Mouse (Mus musculus): ENCODE results near the gene Sirt3. TPM values are rescaled to one million over a fixed set of nuclear protein-coding genes. Genes with fewer than 3 reads are reported as not detected.

The Sirt3 gene
- polyA plus RNA-seq, 1 experiment from 2014 or later = 34.8 TPM

DNA sequence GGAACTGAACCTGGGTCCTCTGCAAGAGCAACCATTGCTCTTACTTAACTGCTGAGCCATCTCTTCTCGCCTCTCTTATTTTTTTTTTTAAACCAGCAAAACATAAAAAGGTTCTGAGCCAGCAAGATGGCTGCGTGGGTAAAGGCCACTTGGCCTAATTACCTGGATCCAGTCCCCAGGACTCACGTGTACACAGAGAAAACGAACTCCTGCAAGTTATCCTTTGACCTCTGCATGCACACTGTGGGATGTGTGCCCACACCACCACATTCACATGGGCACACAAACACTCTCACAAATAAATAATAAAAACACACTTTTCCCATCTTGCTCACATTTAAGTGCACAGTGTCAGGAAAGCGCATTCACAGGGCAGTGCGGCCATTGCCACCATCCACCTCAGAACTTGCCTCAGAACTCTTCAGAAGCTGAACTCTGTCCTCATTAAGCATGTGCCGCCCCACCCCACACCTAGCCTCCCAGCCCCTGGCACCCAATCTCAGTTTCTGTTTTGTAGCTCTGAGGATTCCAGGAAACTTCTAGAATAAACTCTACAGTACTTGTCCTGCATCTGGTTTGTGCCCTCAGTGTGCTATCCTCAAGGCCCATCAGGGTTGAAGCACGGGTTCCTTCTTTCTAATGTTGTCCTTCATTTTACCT is 32.1 kb upstream of the Sirt3 start:
- Histone ChIP-seq H3K9me3 (replicated peaks; ENCODE audit: control insufficient read depth, low read length) (no peaks in the 10 kb centered on the region), H3K27me3 (ENCODE audit: control insufficient read depth, insufficient read depth, low read length) (peaks cover 15% of the 10 kb centered on the region), H3K4me1 (ENCODE audit: control insufficient read depth, insufficient read depth, low read length) (no peaks in the 10 kb centered on the region), H3K9ac (ENCODE audit: low read depth, low read length) (no peak overlapping the region), H3K27ac (ENCODE audit: low read depth, low read length) (no peak overlapping the region), H3K4me3 (ENCODE audit: low read depth, low read length) (no peak overlapping the region), H3K36me3 (ENCODE audit: control insufficient read depth, insufficient read depth, low read length) (no peaks in the 10 kb centered on the region), H3K4me2 (no peak overlapping the region)
- no peak for ATAC-seq (replicated peaks; ENCODE audit: insufficient number of reproducible peaks, low FRiP score, low TSS enrichment)
- WGBS (ENCODE audit: insufficient replicate concordance) = 72% methylated on average over 8 of the region's 8 CpGs

DNA sequence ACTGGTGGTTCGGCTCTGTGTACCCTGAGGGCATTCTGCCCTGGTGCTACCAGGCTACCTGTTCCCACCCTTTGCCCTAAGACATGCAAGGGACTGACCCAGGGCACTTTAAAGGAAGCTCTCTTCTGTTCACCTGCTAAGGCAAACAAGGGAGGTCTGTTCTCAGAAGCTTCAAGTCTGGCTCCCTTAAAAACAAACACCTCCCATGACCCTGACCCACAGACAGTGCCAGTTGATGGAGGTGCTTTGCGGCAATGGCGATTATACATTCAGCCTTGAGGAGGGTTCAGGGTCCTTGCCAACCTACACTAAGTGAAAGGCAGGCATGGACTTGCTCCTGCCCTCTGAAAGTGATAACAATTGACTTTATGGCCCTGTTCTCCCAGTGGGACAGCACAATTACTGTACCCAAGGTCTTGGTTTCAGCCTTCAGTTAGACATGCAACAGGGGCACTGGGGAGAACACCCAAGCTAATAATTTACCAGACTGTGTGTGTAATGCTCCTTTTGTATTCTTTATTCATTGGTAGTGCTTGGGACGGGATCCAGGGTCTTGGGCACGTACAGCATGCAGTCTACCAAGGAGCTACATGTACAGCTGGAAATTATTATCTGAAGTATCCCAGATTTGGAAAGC is 30.9 kb upstream of the Sirt3 start:
- Histone ChIP-seq H3K9ac (ENCODE audit: low read depth, low read length) (no peak overlapping the region), H3K27me3 (ENCODE audit: control insufficient read depth, insufficient read depth, low read length) (peaks cover 6% of the 10 kb centered on the region; the same call in 1 of the 2 replicates), H3K9me3 (replicated peaks; ENCODE audit: control insufficient read depth, low read length) (no peaks in the 10 kb centered on the region), H3K4me1 (ENCODE audit: control insufficient read depth, insufficient read depth, low read length) (no peaks in the 10 kb centered on the region), H3K27ac (ENCODE audit: low read depth, low read length) (no peak overlapping the region), H3K36me3 (ENCODE audit: control insufficient read depth, insufficient read depth, low read length) (no peaks in the 10 kb centered on the region), H3K4me2 (no peak overlapping the region), H3K4me3 (ENCODE audit: low read depth, low read length) (no peak overlapping the region)
- no peak for ATAC-seq (replicated peaks; ENCODE audit: insufficient number of reproducible peaks, low FRiP score, low TSS enrichment)
- WGBS (ENCODE audit: insufficient replicate concordance) = 65% methylated on average over 5 of the region's 5 CpGs

DNA sequence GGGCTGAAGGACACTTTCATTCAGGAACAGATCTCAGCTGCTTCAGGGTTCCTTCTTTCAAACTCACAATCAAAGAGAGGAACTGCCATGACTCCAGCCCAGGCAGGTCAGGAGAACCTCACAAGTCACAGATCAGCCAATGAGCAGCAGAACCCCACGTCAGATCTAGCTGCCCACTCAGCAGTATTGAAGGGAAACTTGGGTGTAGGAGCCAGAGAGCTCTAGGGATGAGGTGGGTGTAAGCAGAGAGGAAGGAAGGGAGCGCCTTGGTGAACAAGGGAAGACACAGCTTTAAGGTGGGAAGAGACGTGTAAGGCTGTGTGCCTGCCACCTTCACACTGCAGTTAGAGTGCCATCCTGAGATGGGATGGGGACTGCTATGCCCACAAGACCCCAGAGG is 30.2 kb upstream of the Sirt3 start:
- no peak overlapping the region for H3K4me2 ChIP-seq
- H3K9me3 ChIP-seq (replicated peaks; ENCODE audit: control insufficient read depth, low read length) = no peaks in the 10 kb centered on the region
- 0 out of 2 replicates have a peak, but pooled peaks cover 3% of the 10 kb centered on the region for H3K27me3 ChIP-seq (ENCODE audit: control insufficient read depth, insufficient read depth, low read length)
- H3K4me3 ChIP-seq (ENCODE audit: low read depth, low read length) = no peak overlapping the region
- H3K36me3 ChIP-seq (ENCODE audit: control insufficient read depth, insufficient read depth, low read length) = no peaks in the 10 kb centered on the region
- H3K4me1 ChIP-seq (ENCODE audit: control insufficient read depth, insufficient read depth, low read length) = no peaks in the 10 kb centered on the region
- no peak for ATAC-seq (replicated peaks; ENCODE audit: insufficient number of reproducible peaks, low FRiP score, low TSS enrichment)
- 65% methylated on average over 3 of the region's 3 CpGs for WGBS (ENCODE audit: insufficient replicate concordance)
- no peak overlapping the region for H3K9ac ChIP-seq (ENCODE audit: low read depth, low read length)
- H3K27ac ChIP-seq (ENCODE audit: low read depth, low read length) = no peak overlapping the region

GRCm38 (mm10) chr7:140908634-140909107 is 26.6 kb upstream of the Sirt3 start:
- peak overlapping the region; percentile 30; the same call in 1 of the 2 replicates for H3K9ac ChIP-seq (ENCODE audit: low read depth, low read length)
- 0 out of 2 replicates have a peak, but pooled peaks cover 2% of the 10 kb centered on the region for H3K27me3 ChIP-seq (ENCODE audit: control insufficient read depth, insufficient read depth, low read length)
- H3K4me1 ChIP-seq (ENCODE audit: control insufficient read depth, insufficient read depth, low read length) = no peaks in the 10 kb centered on the region
- no peak overlapping the region for H3K27ac ChIP-seq (ENCODE audit: low read depth, low read length)
- under 1% methylated on average over 19 of the region's 19 CpGs for WGBS (ENCODE audit: insufficient replicate concordance)
- peak overlapping the region; percentile 75 for H3K4me2 ChIP-seq
- ATAC-seq (replicated peaks; ENCODE audit: insufficient number of reproducible peaks, low FRiP score, low TSS enrichment) = peak; percentile 36; the same call in 1 of the 2 replicates
- H3K36me3 ChIP-seq (ENCODE audit: control insufficient read depth, insufficient read depth, low read length) = no peaks in the 10 kb centered on the region
- peak overlapping the region; percentile 37 for H3K4me3 ChIP-seq (ENCODE audit: low read depth, low read length)
- H3K9me3 ChIP-seq (replicated peaks; ENCODE audit: control insufficient read depth, low read length) = no peaks in the 10 kb centered on the region

- Histone ChIP-seq H3K36me3 (ENCODE audit: control insufficient read depth, insufficient read depth, low read length) (no peaks in the 10 kb centered on the region), H3K9me3 (replicated peaks; ENCODE audit: control insufficient read depth, low read length) (no peaks in the 10 kb centered on the region), H3K4me1 (ENCODE audit: control insufficient read depth, insufficient read depth, low read length) (no peaks in the 10 kb centered on the region), H3K9ac (ENCODE audit: low read depth, low read length) (no peak overlapping the region), H3K4me2 (no peak overlapping the region; the same call in 1 of the 2 replicates), H3K27ac (ENCODE audit: low read depth, low read length) (no peak overlapping the region), H3K4me3 (ENCODE audit: low read depth, low read length) (no peak overlapping the region), H3K27me3 (ENCODE audit: control insufficient read depth, insufficient read depth, low read length) (0 out of 2 replicates have a peak, but pooled peaks cover 2% of the 10 kb centered on the region)
- 49% methylated on average over 7 of the region's 7 CpGs for WGBS (ENCODE audit: insufficient replicate concordance)
- ATAC-seq (replicated peaks; ENCODE audit: insufficient number of reproducible peaks, low FRiP score, low TSS enrichment) = no peak
Measured at GRCm38 (mm10) chr7:140908181-140908580, 26.1 kb upstream of the Sirt3 start.

DNA sequence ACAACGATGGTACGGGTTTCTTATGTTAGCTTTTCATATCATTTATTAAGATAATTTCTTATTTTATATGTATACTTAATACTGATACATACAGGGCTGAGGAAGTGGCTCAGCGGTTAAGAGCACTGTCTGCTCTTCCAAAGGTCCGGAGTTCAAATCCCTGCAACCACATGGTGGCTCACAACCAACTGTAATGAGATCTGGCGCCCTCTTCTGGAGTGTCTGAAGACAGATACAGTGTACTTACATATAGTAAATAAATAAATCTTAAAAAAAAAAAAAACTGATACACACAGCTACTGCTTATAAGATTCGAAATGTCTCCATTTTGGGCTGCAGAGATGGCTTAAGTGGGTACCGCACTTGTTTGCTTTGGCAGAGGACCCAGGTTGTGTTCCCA is 25.6 kb upstream of the Sirt3 start:
- ATAC-seq (replicated peaks; ENCODE audit: insufficient number of reproducible peaks, low FRiP score, low TSS enrichment) = no peak

GRCm38 (mm10) chr7:140907131-140907530 is 25.0 kb upstream of the Sirt3 start:
- no peaks in the 10 kb centered on the region for H3K4me1 ChIP-seq (ENCODE audit: control insufficient read depth, insufficient read depth, low read length)
- ATAC-seq (replicated peaks; ENCODE audit: insufficient number of reproducible peaks, low FRiP score, low TSS enrichment) = no peak
- H3K4me3 ChIP-seq (ENCODE audit: low read depth, low read length) = no peak overlapping the region
- 76% methylated on average over 13 of the region's 13 CpGs for WGBS (ENCODE audit: insufficient replicate concordance)
- H3K9me3 ChIP-seq (replicated peaks; ENCODE audit: control insufficient read depth, low read length) = no peaks in the 10 kb centered on the region
- H3K36me3 ChIP-seq (ENCODE audit: control insufficient read depth, insufficient read depth, low read length) = no peaks in the 10 kb centered on the region
- H3K27ac ChIP-seq (ENCODE audit: low read depth, low read length) = no peak overlapping the region
- H3K4me2 ChIP-seq = no peak overlapping the region
- no peaks in the 10 kb centered on the region for H3K27me3 ChIP-seq (ENCODE audit: control insufficient read depth, insufficient read depth, low read length)
- no peak overlapping the region for H3K9ac ChIP-seq (ENCODE audit: low read depth, low read length)

More for the DNA sequence above, 25.6 kb upstream of the Sirt3 start:
- Histone ChIP-seq H3K4me1 (ENCODE audit: control insufficient read depth, insufficient read depth, low read length) (no peaks in the 10 kb centered on the region), H3K4me3 (ENCODE audit: low read depth, low read length) (no peak overlapping the region), H3K27ac (ENCODE audit: low read depth, low read length) (no peak overlapping the region), H3K4me2 (no peak overlapping the region), H3K9me3 (replicated peaks; ENCODE audit: control insufficient read depth, low read length) (no peaks in the 10 kb centered on the region), H3K36me3 (ENCODE audit: control insufficient read depth, insufficient read depth, low read length) (no peaks in the 10 kb centered on the region), H3K9ac (ENCODE audit: low read depth, low read length) (no peak overlapping the region), H3K27me3 (ENCODE audit: control insufficient read depth, insufficient read depth, low read length) (0 out of 2 replicates have a peak, but pooled peaks cover 2% of the 10 kb centered on the region)
- 77% methylated on average over 7 of the region's 7 CpGs for WGBS (ENCODE audit: insufficient replicate concordance)

DNA sequence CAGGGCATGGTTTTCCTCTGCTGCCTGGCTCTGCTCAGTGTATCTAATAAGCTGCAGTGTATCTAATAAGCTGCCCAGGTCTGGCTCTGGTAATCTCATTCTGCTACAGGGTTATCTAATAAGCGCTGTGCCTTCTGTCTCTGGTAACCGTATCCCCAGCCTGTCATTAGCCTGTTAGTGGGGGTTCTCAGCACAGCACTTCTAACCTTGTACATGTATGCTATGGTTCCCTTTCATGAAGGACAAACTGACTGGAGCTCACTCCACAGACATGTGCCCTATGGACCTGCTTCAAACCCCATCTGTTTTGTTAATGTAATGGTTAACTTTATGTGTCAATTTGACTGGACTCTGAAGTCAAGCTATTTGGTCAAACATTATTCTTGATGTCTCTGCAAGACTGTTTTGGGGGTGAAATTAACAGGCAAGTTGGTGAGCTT is 23.6 kb upstream of the Sirt3 start:
- Histone ChIP-seq H3K4me2 (no peak overlapping the region), H3K9me3 (replicated peaks; ENCODE audit: control insufficient read depth, low read length) (no peaks in the 10 kb centered on the region), H3K4me1 (ENCODE audit: control insufficient read depth, insufficient read depth, low read length) (peaks cover 4% of the 10 kb centered on the region; the same call in 1 of the 2 replicates), H3K36me3 (ENCODE audit: control insufficient read depth, insufficient read depth, low read length) (no peaks in the 10 kb centered on the region), H3K27ac (ENCODE audit: low read depth, low read length) (no peak overlapping the region), H3K4me3 (ENCODE audit: low read depth, low read length) (no peak overlapping the region), H3K9ac (ENCODE audit: low read depth, low read length) (no peak overlapping the region), H3K27me3 (ENCODE audit: control insufficient read depth, insufficient read depth, low read length) (no peaks in the 10 kb centered on the region)
- WGBS (ENCODE audit: insufficient replicate concordance) = 49% methylated on average over 2 of the region's 2 CpGs
- ATAC-seq (replicated peaks; ENCODE audit: insufficient number of reproducible peaks, low FRiP score, low TSS enrichment) = no peak
